ENCODE assay signal across 24 mouse cellular contexts in genomic region chr1:120814441-120814840, GRCm38 (mm10).
DNase-seq lines count a peak whose midpoint lies in the region; ATAC-seq and TF ChIP-seq lines count a peak whose summit lies in the region.
"Had no signal": no experiment of that assay in that cellular context is flagged by ENCODE, and none has a peak within 500 bp of the region (broad histone marks: within the 10 kb centered on the region; RNA-seq: fewer than 3 reads in every experiment).

No protein-coding gene starts in this region.

- intact Hi-C loops in left cerebral cortex, postnatal 4 days (cut with DNase I) = no loop called here
- intact Hi-C loops in left cerebral cortex, postnatal 36 days (cut with DNase I) = no loop called here

- no peak for TF ChIP-seq CTCF in brain, embryonic 14.5 days (IDR thresholded peaks at IDR 0.05; ENCODE audit: borderline replicate concordance, extremely low read depth, insufficient read depth, insufficient read length)

- H3K9ac ChIP-seq in forebrain, embryonic 16.5 days (replicated peaks; ENCODE audit: low read depth, low read length) = no peak overlapping the region
- H3K9ac ChIP-seq in forebrain, embryonic 12.5 days = no peak overlapping the region
- H3K9ac ChIP-seq: liver, embryonic 14.5 days; lung, embryonic 14.5 days; midbrain, embryonic 12.5 days had no signal

- DNase-seq in adrenal gland, postnatal 14 days = peak; percentile 12
- no peak for DNase-seq in adrenal gland, postnatal 36 days
- peak; percentile 72 for DNase-seq in left cerebral cortex, postnatal 4 days
- DNase-seq in left cerebral cortex, postnatal 36 days (ENCODE audit: low spot score in 2 of 2) = no peak
- peak; percentile 35 for DNase-seq in brain, embryonic 14.5 days (ENCODE audit: low read depth)
- no peak for DNase-seq in urinary bladder, postnatal 14 days (ENCODE audit: low spot score)
- DNase-seq: cerebellum, adult 9-10 months; gastrocnemius, postnatal 14 days; heart, postnatal 14 days; kidney, adult 2 months; kidney, postnatal 36 days; liver; lung, embryonic 14.5 days; right cerebral cortex, postnatal 14 days had no signal

- H3K27ac ChIP-seq in forebrain, embryonic 16.5 days (ENCODE audit: low read length) = no peak overlapping the region
- H3K27ac ChIP-seq in forebrain, embryonic 12.5 days = no peak overlapping the region
- H3K27ac ChIP-seq: layer of hippocampus, adult 2 months; left cerebral cortex, adult 2 months; liver, embryonic 14.5 days; midbrain, embryonic 12.5 days had no signal

- no peaks in the 10 kb centered on the region for H3K36me3 ChIP-seq in forebrain, embryonic 16.5 days (ENCODE audit: control insufficient read depth, insufficient read depth)
- no peaks in the 10 kb centered on the region for H3K36me3 ChIP-seq in forebrain, embryonic 12.5 days (replicated peaks)
- H3K36me3 ChIP-seq: G1E; midbrain, embryonic 12.5 days had no signal

- H3K4me3 ChIP-seq in forebrain, embryonic 16.5 days (replicated peaks; ENCODE audit: low read length) = no peak overlapping the region
- H3K4me3 ChIP-seq in forebrain, embryonic 12.5 days (replicated peaks) = no peak overlapping the region
- H3K4me3 ChIP-seq: erythroblast, embryonic 14.5 days; layer of hippocampus, adult 2 months; left cerebral cortex, adult 2 months; megakaryocyte, embryonic 14.5 days; midbrain, embryonic 12.5 days had no signal

- WGBS in forebrain, embryonic 16.5 days = 57% methylated on average over 4 of the region's 4 CpGs
- 79% methylated on average over 4 of the region's 4 CpGs for WGBS in forebrain, embryonic 12.5 days

- ATAC-seq in forebrain, embryonic 16.5 days = peak; percentile 43; the same call in 1 of the 2 replicates
- ATAC-seq in forebrain, embryonic 12.5 days (ENCODE audit: low FRiP score) = no peak
- ATAC-seq: Patski had no signal

- no peaks in the 10 kb centered on the region for H3K27me3 ChIP-seq in forebrain, embryonic 16.5 days (replicated peaks; ENCODE audit: control insufficient read depth, insufficient read depth, low read length)
- H3K27me3 ChIP-seq in forebrain, embryonic 12.5 days = peaks cover 3% of the 10 kb centered on the region; the same call in 1 of the 2 replicates
- H3K27me3 ChIP-seq: megakaryocyte, embryonic 14.5 days; midbrain, embryonic 12.5 days; Patski had no signal

- peaks cover 10% of the 10 kb centered on the region for H3K4me1 ChIP-seq in forebrain, embryonic 16.5 days (replicated peaks; ENCODE audit: control insufficient read depth, insufficient read depth, low read length)
- H3K4me1 ChIP-seq in forebrain, embryonic 12.5 days = peaks cover 7% of the 10 kb centered on the region; the same call in 1 of the 2 replicates
- H3K4me1 ChIP-seq: megakaryocyte, embryonic 14.5 days; midbrain, embryonic 12.5 days had no signal

- TF ChIP-seq POLR2A in brain, embryonic 14.5 days (IDR thresholded peaks at IDR 0.05; ENCODE audit: borderline replicate concordance, extremely low read depth, insufficient read depth, insufficient read length, poor library complexity, severe bottlenecking) = no peak

- H3K9me3 ChIP-seq in forebrain, embryonic 16.5 days (ENCODE audit: control insufficient read depth, low read length) = no peaks in the 10 kb centered on the region
- H3K9me3 ChIP-seq in forebrain, embryonic 12.5 days = no peaks in the 10 kb centered on the region
- H3K9me3 ChIP-seq: midbrain, embryonic 12.5 days had no signal

- no peak overlapping the region for H3K4me2 ChIP-seq in forebrain, embryonic 16.5 days (ENCODE audit: low read length)
- no peak overlapping the region for H3K4me2 ChIP-seq in forebrain, embryonic 12.5 days
- H3K4me2 ChIP-seq: lung, embryonic 14.5 days; midbrain, embryonic 12.5 days had no signal

Comparison
In these comparisons a context has a peak if more than half of its experiments do, and no peak if none do; other contexts are left out.
1. DNase-seq: peak in adrenal gland, postnatal 14 days (single experiment), left cerebral cortex, postnatal 4 days (single experiment) and brain, embryonic 14.5 days (single experiment); none in adrenal gland, postnatal 36 days (0 of 2), left cerebral cortex, postnatal 36 days (0 of 2) and urinary bladder, postnatal 14 days (single experiment).